Mouse (Mus musculus): ENCODE data around the gene Tspan14.
A peak's percentile ranks its signal among the peaks of the same experiment; 100 is the strongest.

Tspan14 gene

GRCm38 (mm10) chr14:40966392-40966861 lies at the start of gene Tspan14:
Gene Tspan14, minus strand, starts transcription at chr14:40966807.
- DNase-seq: no peak

- DNase-seq: no peak
Measured at GRCm38 (mm10) chr14:41014701-41015240, 48.2 kb upstream of the Tspan14 start.

- peak; percentile 91 to 93 for DNase-seq
Measured at GRCm38 (mm10) chr14:41013630-41014613, 47.3 kb upstream of the Tspan14 start, which contains the start of gene Fam213a. Gene Fam213a, minus strand, starts transcription at chr14:41013788.

- no peak for DNase-seq
Measured at GRCm38 (mm10) chr14:41013143-41013542, 46.5 kb upstream of the Tspan14 start.

- DNase-seq: no peak
Measured at GRCm38 (mm10) chr14:41011916-41012315, 45.3 kb upstream of the Tspan14 start.

GRCm38 (mm10) chr14:41008138-41008537 lies 41.5 kb upstream of the Tspan14 start:
- peak; percentile 17 to 31 for DNase-seq

GRCm38 (mm10) chr14:41007641-41008040 lies 41.0 kb upstream of the Tspan14 start:
- peak in 1 of 2 experiments; percentile 23 for DNase-seq

- DNase-seq: no peak
Measured at GRCm38 (mm10) chr14:41006899-41007298, 40.3 kb upstream of the Tspan14 start.

GRCm38 (mm10) chr14:41006263-41006662 lies 39.7 kb upstream of the Tspan14 start:
- DNase-seq: no peak

- DNase-seq: no peak
Measured at GRCm38 (mm10) chr14:41005716-41006115, 39.1 kb upstream of the Tspan14 start.

- DNase-seq: peak; percentile 14 to 21
Measured at GRCm38 (mm10) chr14:41004201-41005141, 37.9 kb upstream of the Tspan14 start.

GRCm38 (mm10) chr14:41001576-41001975 lies 35.0 kb upstream of the Tspan14 start:
- DNase-seq: no peak

- DNase-seq: no peak
Measured at GRCm38 (mm10) chr14:41000801-41001200, 34.2 kb upstream of the Tspan14 start.

- peak in 1 of 2 experiments; percentile 23 for DNase-seq
Measured at GRCm38 (mm10) chr14:40999904-41000645, 33.5 kb upstream of the Tspan14 start.

GRCm38 (mm10) chr14:40996171-40996570 lies 29.6 kb upstream of the Tspan14 start:
- peak; percentile 53 to 78 for DNase-seq

- no peak for DNase-seq
Measured at GRCm38 (mm10) chr14:40992464-40992863, 25.9 kb upstream of the Tspan14 start.

- no peak for DNase-seq
Measured at GRCm38 (mm10) chr14:40988780-40989179, 22.2 kb upstream of the Tspan14 start.

GRCm38 (mm10) chr14:40987184-40987583 lies 20.6 kb upstream of the Tspan14 start:
- DNase-seq: no peak

GRCm38 (mm10) chr14:40985635-40986034 lies 19.0 kb upstream of the Tspan14 start:
- DNase-seq: no peak

GRCm38 (mm10) chr14:40979723-40980122 lies 13.1 kb upstream of the Tspan14 start:
- no peak for DNase-seq

GRCm38 (mm10) chr14:40979002-40979401 lies 12.4 kb upstream of the Tspan14 start:
- peak; percentile 39 to 58 for DNase-seq

Measured in lung, adult 18-20 months (tissue).